Mouse (Mus musculus) liver, postnatal 0 days (tissue): Measurements from ENCODE around the gene Aldh1l1.

Source experiments
- CTCF ChIP-seq: sonication (generic); IDR thresholded peaks from 2 replicates; pipeline ENCODE4 v1.5.1; 2016; ENCODE audit warnings: antibody characterized with exemption, low read depth
- EP300 ChIP-seq: IDR thresholded peaks from 2 replicates; pipeline ENCODE4 v1.6.1; 2016; ENCODE audit warnings: antibody characterized with exemption, low read depth, mild to moderate bottlenecking

DNA sequence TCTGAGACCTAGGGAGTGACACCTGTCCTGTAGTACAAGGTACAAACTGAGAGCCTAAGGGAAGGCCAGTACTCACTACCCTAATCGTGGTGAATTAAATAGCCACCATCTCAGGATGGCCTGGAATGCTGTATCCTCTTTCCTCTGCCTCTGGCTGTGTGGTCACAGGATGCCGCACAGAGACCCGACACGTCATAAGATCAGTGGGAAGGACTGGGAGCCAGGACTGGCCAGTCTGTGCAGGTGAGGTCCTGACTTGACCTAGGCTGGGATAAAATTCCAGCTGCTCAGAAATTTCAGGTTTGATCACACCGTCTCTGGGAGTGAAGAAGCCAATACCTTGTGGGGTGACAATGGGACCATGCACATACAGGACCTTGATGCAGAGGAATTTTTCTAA lies 34.7 kb upstream of the Aldh1l1 start:
- TF ChIP-seq CTCF (no peak), EP300 (no peak)
